Mouse (Mus musculus): ENCODE measurements at regions not wholly inside any gene's neighbourhood (a gene's known extent, or its start where the extent isn't known, plus 50 kb on each side); places are given as distances from the start of the nearest gene placed in this dataset.

- TF ChIP-seq POLR2A (IDR thresholded peaks at IDR 0.05; ENCODE audit: low read depth, low read length) (no peak), CTCF (IDR thresholded peaks at IDR 0.05; ENCODE audit: borderline replicate concordance, insufficient read depth, low read length) (no peak)
- H3K27ac ChIP-seq (ENCODE audit: insufficient read depth, low read length) = no peak overlapping the region
- no peak overlapping the region for H3K4me3 ChIP-seq (ENCODE audit: insufficient read depth, low read length)
- no peaks in the 10 kb centered on the region for H3K4me1 ChIP-seq (ENCODE audit: control insufficient read depth, insufficient read depth, low read length)
Observed at GRCm38 (mm10) chr4:81005507-81006328, 95.3 kb downstream of the Lurap1l start.

- H3K4me3 ChIP-seq (ENCODE audit: insufficient read depth, low read length) = no peak overlapping the region
- H3K27ac ChIP-seq (ENCODE audit: insufficient read depth, low read length) = no peak overlapping the region
- TF ChIP-seq POLR2A (IDR thresholded peaks at IDR 0.05; ENCODE audit: low read depth, low read length) = no peak
- TF ChIP-seq CTCF (IDR thresholded peaks at IDR 0.05; ENCODE audit: borderline replicate concordance, insufficient read depth, low read length) = no peak
- no peaks in the 10 kb centered on the region for H3K4me1 ChIP-seq (ENCODE audit: control insufficient read depth, insufficient read depth, low read length)
Observed at GRCm38 (mm10) chr4:81006546-81006945, 96.1 kb downstream of the Lurap1l start.

GRCm38 (mm10) chr4:81021850-81022249, 111.4 kb downstream of the Lurap1l start:
- TF ChIP-seq CTCF (IDR thresholded peaks at IDR 0.05; ENCODE audit: borderline replicate concordance, insufficient read depth, low read length) (no peak), POLR2A (IDR thresholded peaks at IDR 0.05; ENCODE audit: low read depth, low read length) (no peak)
- Histone ChIP-seq H3K4me3 (ENCODE audit: insufficient read depth, low read length) (no peak overlapping the region), H3K4me1 (ENCODE audit: control insufficient read depth, insufficient read depth, low read length) (no peaks in the 10 kb centered on the region), H3K27ac (ENCODE audit: insufficient read depth, low read length) (no peak overlapping the region)

- Histone ChIP-seq H3K4me3 (ENCODE audit: insufficient read depth, low read length) (no peak overlapping the region), H3K4me1 (ENCODE audit: control insufficient read depth, insufficient read depth, low read length) (no peaks in the 10 kb centered on the region), H3K27ac (ENCODE audit: insufficient read depth, low read length) (no peak overlapping the region)
- TF ChIP-seq CTCF (IDR thresholded peaks at IDR 0.05; ENCODE audit: borderline replicate concordance, insufficient read depth, low read length) (no peak), POLR2A (IDR thresholded peaks at IDR 0.05; ENCODE audit: low read depth, low read length) (no peak)
Observed at GRCm38 (mm10) chr4:81023436-81023983, 113.1 kb downstream of the Lurap1l start.

- Histone ChIP-seq H3K4me3 (ENCODE audit: insufficient read depth, low read length) (no peak overlapping the region), H3K4me1 (ENCODE audit: control insufficient read depth, insufficient read depth, low read length) (no peaks in the 10 kb centered on the region), H3K27ac (ENCODE audit: insufficient read depth, low read length) (no peak overlapping the region)
- TF ChIP-seq CTCF (IDR thresholded peaks at IDR 0.05; ENCODE audit: borderline replicate concordance, insufficient read depth, low read length) (no peak), POLR2A (IDR thresholded peaks at IDR 0.05; ENCODE audit: low read depth, low read length) (no peak)
Observed at GRCm38 (mm10) chr4:81027558-81027957, 117.1 kb downstream of the Lurap1l start.

- TF ChIP-seq CTCF (IDR thresholded peaks at IDR 0.05; ENCODE audit: borderline replicate concordance, insufficient read depth, low read length) = no peak
- TF ChIP-seq POLR2A (IDR thresholded peaks at IDR 0.05; ENCODE audit: low read depth, low read length) = no peak
- no peak overlapping the region for H3K4me3 ChIP-seq (ENCODE audit: insufficient read depth, low read length)
- H3K4me1 ChIP-seq (ENCODE audit: control insufficient read depth, insufficient read depth, low read length) = no peaks in the 10 kb centered on the region
- H3K27ac ChIP-seq (ENCODE audit: insufficient read depth, low read length) = peak overlapping the region; percentile 75; the same call in 1 of the 2 replicates
Observed at GRCm38 (mm10) chr4:81030671-81031070, 120.2 kb downstream of the Lurap1l start.

- H3K4me1 ChIP-seq (ENCODE audit: control insufficient read depth, insufficient read depth, low read length) = no peaks in the 10 kb centered on the region
- H3K4me3 ChIP-seq (ENCODE audit: insufficient read depth, low read length) = no peak overlapping the region
- no peak for TF ChIP-seq POLR2A (IDR thresholded peaks at IDR 0.05; ENCODE audit: low read depth, low read length)
- no peak for TF ChIP-seq CTCF (IDR thresholded peaks at IDR 0.05; ENCODE audit: borderline replicate concordance, insufficient read depth, low read length)
- peak overlapping the region; percentile 16; the same call in 1 of the 2 replicates for H3K27ac ChIP-seq (ENCODE audit: insufficient read depth, low read length)
Observed at GRCm38 (mm10) chr4:81037336-81037902, 127.0 kb downstream of the Lurap1l start.

- peak overlapping the region; percentile 78 for H3K27ac ChIP-seq (ENCODE audit: insufficient read depth, low read length)
- TF ChIP-seq POLR2A (IDR thresholded peaks at IDR 0.05; ENCODE audit: low read depth, low read length) = no peak
- TF ChIP-seq CTCF (IDR thresholded peaks at IDR 0.05; ENCODE audit: borderline replicate concordance, insufficient read depth, low read length) = no peak
- H3K4me1 ChIP-seq (ENCODE audit: control insufficient read depth, insufficient read depth, low read length) = peaks cover 18% of the 10 kb centered on the region
- H3K4me3 ChIP-seq (ENCODE audit: insufficient read depth, low read length) = no peak overlapping the region
Observed at GRCm38 (mm10) chr4:81058227-81058626, 147.8 kb downstream of the Lurap1l start.

GRCm38 (mm10) chr4:81058809-81059208, 148.4 kb downstream of the Lurap1l start:
- peak overlapping the region; percentile 78 for H3K27ac ChIP-seq (ENCODE audit: insufficient read depth, low read length)
- no peak overlapping the region for H3K4me3 ChIP-seq (ENCODE audit: insufficient read depth, low read length)
- TF ChIP-seq CTCF (IDR thresholded peaks at IDR 0.05; ENCODE audit: borderline replicate concordance, insufficient read depth, low read length) = no peak
- no peak for TF ChIP-seq POLR2A (IDR thresholded peaks at IDR 0.05; ENCODE audit: low read depth, low read length)
- peaks cover 18% of the 10 kb centered on the region for H3K4me1 ChIP-seq (ENCODE audit: control insufficient read depth, insufficient read depth, low read length)

- TF ChIP-seq CTCF (IDR thresholded peaks at IDR 0.05; ENCODE audit: borderline replicate concordance, insufficient read depth, low read length) (no peak), POLR2A (IDR thresholded peaks at IDR 0.05; ENCODE audit: low read depth, low read length) (peak; percentile 21; the same call in 1 of the 2 replicates)
- Histone ChIP-seq H3K4me1 (ENCODE audit: control insufficient read depth, insufficient read depth, low read length) (peaks cover 18% of the 10 kb centered on the region), H3K27ac (ENCODE audit: insufficient read depth, low read length) (peak overlapping the region; percentile 79), H3K4me3 (ENCODE audit: insufficient read depth, low read length) (no peak overlapping the region)
Observed at GRCm38 (mm10) chr4:81059356-81059755, 148.9 kb downstream of the Lurap1l start.
